Mouse (Mus musculus) lung, adult 2 months (tissue): ENCODE measurements around the gene Syde2. TPM values are rescaled to one million over a fixed set of nuclear protein-coding genes. Genes with fewer than 3 reads are reported as not detected.

ENCODE experiments used
- DNase-seq: peaks from one replicate; pipeline ENCODE4 v3.0.0; 2022
- H3K4me1 ChIP-seq: fragments of 200-500 bp; 2 replicates; pipeline ENCODE4 v1.6.1; 2011; ENCODE audit warnings: low read length; ENCODE audit not compliant: control insufficient read depth, insufficient read depth
- H3K4me3 ChIP-seq: fragments of 200-500 bp; replicated peaks from 2 replicates; pipeline ENCODE3; 2011; ENCODE audit warnings: low read depth, mild to moderate bottlenecking, control low read depth, low read length; ENCODE audit errors: extremely low read depth
- CTCF ChIP-seq: fragments of 200-500 bp; IDR thresholded peaks from 2 replicates; pipeline ENCODE4 v1.5.1; 2011; ENCODE audit warnings: mild to moderate bottlenecking, low read length, control low read depth; ENCODE audit not compliant: insufficient read depth
- POLR2A ChIP-seq: fragments of 200-500 bp; IDR thresholded peaks from 2 replicates; pipeline ENCODE4 v1.6.1; 2011; ENCODE audit warnings: low read depth, mild to moderate bottlenecking, control low read depth, low read length, borderline replicate concordance; ENCODE audit errors: extremely low read depth
- WGBS: fragments of 180-500 bp; shearing (Covaris S2); methylation state at CpG from one replicate; pipeline ENCODE4 v1.1.7; 2018; 5-methylcytosine and 5-hydroxymethylcytosine counted together
- polyA plus RNA-seq: library from polyadenylated mRNA; depleted of rRNA; stranded (reverse); fragments of >200 nt; gene quantifications from 2 replicates; pipeline ENCODE4 v1.2.3, GENCODE M21; 2012; rRNA removed

The Syde2 gene
- polyA plus RNA-seq = 6.6 and 9.0 TPM in 2 replicates

DNA sequence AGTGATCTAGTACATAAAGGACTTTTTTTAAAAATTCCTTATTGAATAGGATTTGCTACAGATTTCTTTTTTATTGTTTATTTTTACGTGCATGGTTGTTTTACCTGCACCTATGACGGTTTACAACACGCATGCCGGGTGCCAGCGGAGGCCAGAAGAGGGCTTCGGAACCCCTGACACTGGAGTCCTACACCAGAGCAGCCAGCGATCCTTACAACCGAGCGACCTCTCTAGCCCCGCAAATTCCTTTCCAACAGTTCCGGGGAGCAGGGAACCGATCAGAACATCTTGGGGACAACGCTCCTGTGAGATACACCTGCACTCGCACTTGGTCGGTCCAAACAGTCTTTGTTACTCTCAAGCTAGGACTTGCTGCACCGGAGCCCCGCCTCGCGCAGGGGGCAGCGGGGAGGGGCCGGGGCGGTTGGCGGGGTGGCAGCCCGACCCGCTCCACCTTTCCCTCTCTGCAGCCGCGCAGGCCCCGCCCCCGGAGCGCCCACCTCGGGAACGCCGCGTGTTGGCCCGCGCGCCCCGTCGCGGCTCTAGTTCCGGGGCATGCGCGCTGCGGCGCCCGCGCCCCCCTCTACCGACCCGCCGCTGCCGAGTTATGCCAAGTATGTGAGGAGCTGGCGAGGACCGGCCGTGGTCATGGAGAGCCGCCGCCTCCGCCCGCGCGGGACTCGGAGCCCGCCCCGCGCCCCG, at the start of gene Syde2:
TSS of gene Syde2 (plus strand) at position 603 of the 702 bp plus-strand sequence.
- Histone ChIP-seq H3K4me3 (peak within 1 kb of the TSS; percentile 62), H3K4me1 (peaks cover 5% of the 10 kb centered on the region)
- WGBS = 2% methylated on average over 63 of the region's 65 CpGs
- peak; percentile 84 for DNase-seq
- TF ChIP-seq POLR2A (peak; percentile 68; the same call in 1 of the 2 replicates), CTCF (no peak)

DNA sequence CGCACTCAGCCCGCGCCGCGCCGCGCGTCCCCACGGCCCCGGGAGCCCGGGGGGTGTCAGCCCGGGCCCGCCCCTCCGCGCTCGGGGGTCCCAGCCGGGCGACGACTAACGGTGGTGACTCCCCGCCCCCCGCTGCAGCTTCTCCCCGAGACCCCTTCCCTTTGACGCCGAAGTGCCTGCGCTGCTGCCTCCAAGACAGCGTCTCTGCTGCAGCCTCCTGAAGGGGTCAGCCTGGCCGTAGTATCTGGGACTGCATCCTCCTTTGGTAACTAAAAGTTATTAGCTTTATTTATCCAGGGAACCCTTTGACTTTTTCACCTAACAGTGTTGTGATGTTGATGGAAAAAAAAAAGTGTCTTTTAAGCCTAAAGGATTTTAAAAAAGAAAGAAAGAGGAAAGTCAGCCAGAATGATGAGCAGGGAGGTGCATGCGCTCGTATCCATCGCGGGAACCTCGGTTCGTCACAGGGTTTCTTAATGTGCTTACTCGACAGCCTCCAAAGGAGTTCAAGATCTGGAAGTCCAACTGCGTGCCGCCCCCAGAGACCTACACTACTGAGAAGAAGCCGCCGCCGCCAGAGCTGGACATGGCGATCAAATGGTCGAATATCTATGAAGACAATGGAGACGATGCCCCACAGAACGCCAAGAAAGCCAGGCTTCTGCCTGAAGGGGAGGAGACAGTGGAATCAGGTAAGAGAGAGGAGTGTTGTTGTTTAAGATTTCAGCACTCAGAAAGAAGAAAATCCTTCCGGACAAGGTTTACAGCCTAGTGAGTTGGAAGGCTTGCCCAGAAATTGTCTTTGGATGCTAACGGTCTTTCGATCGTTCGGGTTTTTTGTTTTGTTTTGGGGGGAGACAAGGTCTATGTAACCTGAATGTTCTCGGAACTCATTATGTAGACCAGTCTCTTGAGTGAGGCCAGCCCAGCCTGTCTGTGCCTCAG, 49.0 kb upstream of the Syde2 start:
- TF ChIP-seq POLR2A (no peak), CTCF (no peak)
- H3K4me3 ChIP-seq = peak overlapping the region; percentile 94
- no peak for DNase-seq
- 15% methylated on average over 50 of the region's 50 CpGs for WGBS
- peaks cover 11% of the 10 kb centered on the region for H3K4me1 ChIP-seq

DNA sequence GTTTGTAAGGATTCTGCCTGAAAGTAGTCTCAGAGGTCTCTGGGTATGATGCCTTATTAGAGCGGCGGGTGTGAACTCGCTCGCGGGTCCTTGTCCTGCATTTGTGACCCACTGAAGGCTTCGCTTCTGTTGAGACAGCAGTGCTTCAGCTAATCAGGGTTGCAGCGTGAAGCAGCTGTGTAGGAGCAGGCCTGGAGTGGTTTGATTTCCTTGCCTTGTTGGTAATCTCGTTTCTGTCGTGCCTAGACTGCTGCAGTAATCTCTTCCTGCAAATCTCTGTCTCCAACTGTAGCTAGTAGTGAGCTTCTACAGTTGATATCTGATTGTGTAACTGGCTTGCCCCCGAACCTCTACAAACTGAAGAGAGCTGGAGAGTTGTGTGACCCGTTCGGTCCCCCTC, 48.3 kb upstream of the Syde2 start:
- no peak for TF ChIP-seq POLR2A
- TF ChIP-seq CTCF = no peak
- H3K4me3 ChIP-seq = no peak overlapping the region
- H3K4me1 ChIP-seq = peaks cover 11% of the 10 kb centered on the region
- WGBS = 66% methylated on average over 12 of the region's 12 CpGs
- no peak for DNase-seq

- no peak overlapping the region for H3K4me3 ChIP-seq
- peaks cover 11% of the 10 kb centered on the region for H3K4me1 ChIP-seq
- TF ChIP-seq POLR2A = no peak
- TF ChIP-seq CTCF = no peak
- WGBS = 72% methylated on average over 4 of the region's 4 CpGs
- DNase-seq = no peak
Observed at GRCm38 (mm10) chr3:145939971-145940370, 47.7 kb upstream of the Syde2 start.

GRCm38 (mm10) chr3:145941971-145942370, 45.7 kb upstream of the Syde2 start:
- DNase-seq = peak; percentile 65
- TF ChIP-seq CTCF (peak; percentile 77), POLR2A (no peak)
- 3% methylated on average over 3 of the region's 3 CpGs for WGBS

GRCm38 (mm10) chr3:145944348-145944747, 43.3 kb upstream of the Syde2 start:
- 76% methylated on average over 7 of the region's 7 CpGs for WGBS
- no peak for DNase-seq
- peaks cover 11% of the 10 kb centered on the region for H3K4me1 ChIP-seq
- TF ChIP-seq POLR2A (no peak), CTCF (no peak)
- no peak overlapping the region for H3K4me3 ChIP-seq

More at GRCm38 (mm10) chr3:145941971-145942370, 45.7 kb upstream of the Syde2 start:
- Histone ChIP-seq H3K4me3 (no peak overlapping the region), H3K4me1 (peaks cover 19% of the 10 kb centered on the region)

GRCm38 (mm10) chr3:145945904-145946303, 41.8 kb upstream of the Syde2 start:
- WGBS = 52% methylated on average over 3 of the region's 3 CpGs
- no peak overlapping the region for H3K4me3 ChIP-seq
- TF ChIP-seq CTCF (no peak), POLR2A (no peak)
- no peak for DNase-seq
- peaks cover 14% of the 10 kb centered on the region for H3K4me1 ChIP-seq

GRCm38 (mm10) chr3:145946654-145947053, 41.0 kb upstream of the Syde2 start:
- Histone ChIP-seq H3K4me3 (no peak overlapping the region), H3K4me1 (peaks cover 12% of the 10 kb centered on the region)
- WGBS = 23% methylated on average over 2 of the region's 2 CpGs
- no peak for DNase-seq
- no peak for TF ChIP-seq POLR2A

DNA sequence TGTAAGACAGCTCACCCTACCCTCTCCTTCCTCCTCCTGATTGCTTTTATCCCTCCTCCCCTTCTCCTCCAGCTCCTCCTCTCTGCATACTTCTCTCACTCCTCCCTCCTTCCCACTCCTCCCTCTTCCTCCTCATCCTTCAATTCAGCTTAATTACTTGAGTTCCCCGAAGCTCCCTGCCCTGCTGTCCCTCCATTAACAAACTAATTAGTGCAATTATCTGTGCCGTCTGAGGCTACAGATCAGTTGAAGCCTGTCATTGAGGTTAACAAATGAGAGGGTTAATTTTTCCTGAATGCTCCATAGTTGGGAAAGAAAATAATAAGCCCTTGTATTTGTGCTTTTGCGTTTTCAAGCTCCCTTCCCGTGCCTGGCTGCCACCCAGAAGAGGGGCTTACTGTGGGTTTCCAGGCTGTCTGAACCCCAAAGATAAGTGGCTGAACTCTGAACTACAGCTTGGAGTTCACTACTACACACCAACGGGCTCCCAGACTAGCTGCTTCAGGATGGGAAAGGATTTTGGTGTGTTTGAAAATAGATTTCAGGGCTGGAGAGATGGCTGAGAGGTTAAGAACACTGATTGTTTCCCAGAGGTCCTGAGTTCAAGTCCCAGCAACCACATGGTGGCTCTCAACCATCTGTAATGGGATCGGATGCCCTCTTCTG, 40.0 kb upstream of the Syde2 start:
- DNase-seq = no peak
- TF ChIP-seq POLR2A (no peak), CTCF (no peak)
- 44% methylated on average over 6 of the region's 6 CpGs for WGBS
- Histone ChIP-seq H3K4me3 (no peak overlapping the region), H3K4me1 (peaks cover 12% of the 10 kb centered on the region)
